ENCODE assay signal across 8 mouse cellular contexts in the genomic region with DNA sequence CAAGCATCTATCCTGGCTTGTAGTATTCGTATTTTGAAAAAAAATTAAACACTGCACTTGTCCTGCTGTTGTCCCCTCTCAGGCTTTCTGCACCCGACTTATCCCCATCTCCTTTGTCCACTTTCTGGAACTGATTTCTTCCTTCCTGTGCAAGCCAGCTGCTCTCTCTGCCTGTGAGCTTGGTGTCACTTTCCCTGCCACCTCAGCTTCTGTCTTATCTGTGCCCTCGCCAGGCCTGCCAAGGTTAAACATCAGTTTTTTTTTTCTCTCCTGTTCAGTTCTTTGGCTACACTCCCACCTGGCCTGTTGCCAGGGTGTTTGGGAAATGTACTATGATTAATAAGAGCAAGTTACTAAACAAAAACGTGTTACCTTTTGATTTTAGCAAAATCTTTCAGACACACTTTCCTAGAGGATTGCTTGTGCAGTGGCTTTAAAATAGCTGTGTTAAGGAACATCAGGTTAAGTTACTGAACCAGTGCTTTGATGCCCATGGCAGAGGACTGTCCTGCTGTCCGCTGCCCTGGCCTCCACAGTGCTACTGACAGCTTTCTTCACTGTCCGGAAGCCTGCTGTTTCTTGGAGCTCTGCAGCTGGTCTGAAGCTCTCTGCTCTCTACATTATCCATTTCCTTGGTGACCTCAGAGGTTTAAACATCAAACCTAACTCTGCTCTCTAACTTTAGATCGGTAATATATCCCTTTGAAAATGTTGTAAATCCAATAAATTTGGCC. TPM values are rescaled to one million over a fixed set of nuclear protein-coding genes. Genes with fewer than 3 reads are reported as not detected.
DNase-seq lines count a peak whose midpoint lies in the region; ATAC-seq lines count a peak whose summit lies in the region.

No protein-coding gene starts in this region.

- H3K9ac ChIP-seq in forebrain, embryonic 14.5 days (ENCODE audit: low read length) = no peak overlapping the region

- H3K9me3 ChIP-seq in forebrain, embryonic 14.5 days (replicated peaks; ENCODE audit: control insufficient read depth, low read length) = no peaks in the 10 kb centered on the region

- no peak overlapping the region for H3K27ac ChIP-seq in forebrain, embryonic 14.5 days (ENCODE audit: low read depth, low read length)

- 61% methylated on average over 7 of the region's 7 CpGs for WGBS in forebrain, embryonic 14.5 days

- no peaks in the 10 kb centered on the region for H3K4me1 ChIP-seq in forebrain, embryonic 14.5 days (ENCODE audit: control insufficient read depth, insufficient read depth, low read length)

- no peak for ATAC-seq in forebrain, embryonic 14.5 days

- intact Hi-C loops in heart, postnatal 10 days (cut with DNase I) = no loop called here

- peak; percentile 42 for DNase-seq in right cerebral cortex, postnatal 4 days
- no peak for DNase-seq in right cerebral cortex, postnatal 25 days
- DNase-seq in cerebellum, adult 9-11 months = peak; percentile 71
- peak; percentile 87 to 90 for DNase-seq in heart, postnatal 10 days
- DNase-seq in lung, postnatal 36 days = peak; percentile 71
- DNase-seq in embryo, embryonic 9.5 days (ENCODE audit: extremely low spot score) = no peak
- DNase-seq in frontal cortex, postnatal 14 days (ENCODE audit: low spot score in 2 of 2) = no peak
- DNase-seq in forebrain, embryonic 14.5 days (ENCODE audit: low spot score) = no peak

- no peak overlapping the region for H3K4me3 ChIP-seq in forebrain, embryonic 14.5 days (ENCODE audit: low read depth, low read length)

- H3K27me3 ChIP-seq in forebrain, embryonic 14.5 days (replicated peaks; ENCODE audit: control insufficient read depth, insufficient read depth, low read length) = peaks cover 12% of the 10 kb centered on the region

- no peaks in the 10 kb centered on the region for H3K36me3 ChIP-seq in forebrain, embryonic 14.5 days (ENCODE audit: control insufficient read depth, insufficient read depth, low read length)

- H3K4me2 ChIP-seq in forebrain, embryonic 14.5 days (ENCODE audit: low read length) = no peak overlapping the region

RNA-seq across cellular contexts. Expression of a gene that starts 11.7 kb away (rescaled TPM):
- under 1 TPM; 0.10 TPM for total RNA-seq in heart, postnatal 10 days (2021)
- 18.2 and 20.6 TPM in 2 replicates for polyA plus RNA-seq in forebrain, embryonic 14.5 days (2014; fragmentation: Nextera tagmentation; extraction: Ambion mirVana)

Comparison
In these comparisons a context has a peak if more than half of its experiments do, and no peak if none do; other contexts are left out.
1. DNase-seq: peak in right cerebral cortex, postnatal 4 days (single experiment), cerebellum, adult 9-11 months (single experiment), heart, postnatal 10 days (2 of 2) and lung, postnatal 36 days (single experiment); none in right cerebral cortex, postnatal 25 days (single experiment), embryo, embryonic 9.5 days (single experiment), frontal cortex, postnatal 14 days (0 of 2) and forebrain, embryonic 14.5 days (single experiment).